Mouse (Mus musculus) heart, postnatal 0 days (tissue): Measurements from ENCODE around the gene Cited4. TPM values are rescaled to one million over a fixed set of nuclear protein-coding genes. Genes with fewer than 3 reads are reported as not detected.

Source experiments
- ATAC-seq: fragments of 200-750 bp; cut with Nextera tagmentation; 2 replicates; pipeline ENCODE4 v1.8.0; 2017; ENCODE audit warnings: low read depth, moderate number of reproducible peaks, moderate library complexity; ENCODE audit not compliant: insufficient read depth
- DNase-seq: peaks from one replicate; pipeline ENCODE4 v3.0.0-alpha.2; 2016; ENCODE audit warnings: low spot score
- H3K27ac ChIP-seq: fragments of 300-500 bp; sonication (generic); 2 replicates; pipeline ENCODE4 v1.5.1; 2014; ENCODE audit warnings: low read depth, mild to moderate bottlenecking
- H3K27me3 ChIP-seq: fragments of 300-500 bp; sonication (generic); 2 replicates; pipeline ENCODE4 v1.6.1; 2014; ENCODE audit warnings: low read length, mixed read lengths; ENCODE audit not compliant: control insufficient read depth, insufficient read depth
- H3K36me3 ChIP-seq: fragments of 300-500 bp; sonication (generic); replicated peaks from 2 replicates; pipeline ENCODE4 v1.6.1; 2014; ENCODE audit warnings: low read length, mixed read lengths; ENCODE audit not compliant: control insufficient read depth, insufficient read depth
- H3K4me1 ChIP-seq: fragments of 300-500 bp; sonication (generic); 2 replicates; pipeline ENCODE4 v1.6.1; 2014; ENCODE audit warnings: antibody characterized with exemption; ENCODE audit not compliant: control insufficient read depth, insufficient read depth
- H3K4me2 ChIP-seq: fragments of 300-500 bp; sonication (generic); 2 replicates; pipeline ENCODE4 v1.6.1; 2014; ENCODE audit warnings: low read depth, mild to moderate bottlenecking, low read length, moderate library complexity
- H3K4me3 ChIP-seq: fragments of 300-500 bp; sonication (generic); 2 replicates; pipeline ENCODE4 v1.5.1; 2014; ENCODE audit warnings: low read depth, low read length
- H3K9ac ChIP-seq: fragments of 300-500 bp; sonication (generic); replicated peaks from 2 replicates; pipeline ENCODE4 v1.6.1; 2014; ENCODE audit warnings: low read depth, low read length, mixed read lengths
- H3K9me3 ChIP-seq: fragments of 300-500 bp; sonication (generic); replicated peaks from 2 replicates; pipeline ENCODE4 v1.6.1; 2016; ENCODE audit warnings: low read length; ENCODE audit not compliant: control insufficient read depth
- CTCF ChIP-seq: IDR thresholded peaks from 2 replicates; pipeline ENCODE4 v1.5.1; 2016; ENCODE audit warnings: antibody characterized with exemption, control low read depth, low read depth
- EP300 ChIP-seq: IDR thresholded peaks from 2 replicates; pipeline ENCODE4 v1.6.1; 2016; ENCODE audit warnings: antibody characterized with exemption, low read depth
- WGBS: fragments of 180-500 bp; shearing (Covaris S2); extraction: QIAGEN DNeasy Blood & Tissue Kit; methylation state at CpG from one replicate; pipeline ENCODE4 v1.1.7; 2014; 5-methylcytosine and 5-hydroxymethylcytosine counted together
- polyA plus RNA-seq: library from polyadenylated mRNA; unstranded; fragments of >200 nt; fragmentation: Nextera tagmentation; extraction: Ambion mirVana; gene quantifications from 2 replicates; pipeline ENCODE4 v1.2.1, GENCODE M21; 2015
- total RNA-seq: library from RNA; depleted of rRNA; stranded (reverse); fragments of >200 nt; gene quantifications from 2 replicates; pipeline ENCODE4 v1.2.3, GENCODE M21; 2014; ENCODE audit warnings: low replicate concordance

Gene Cited4
- total and polyA plus RNA-seq, 2 experiments from 2014 or later, result 74.0 to 123 TPM

GRCm38 (mm10) chr4:120697799-120698484 is 31.6 kb downstream of the Cited4 start:
- no peaks in the 10 kb centered on the region for H3K36me3 ChIP-seq
- TF ChIP-seq CTCF, result no peak
- TF ChIP-seq EP300, result no peak
- H3K9ac ChIP-seq, result no peak overlapping the region
- peaks cover 38% of the 10 kb centered on the region for H3K27me3 ChIP-seq
- no peaks in the 10 kb centered on the region for H3K4me1 ChIP-seq
- H3K4me2 ChIP-seq, result no peak overlapping the region
- H3K27ac ChIP-seq, result no peak overlapping the region
- DNase-seq (no peak), ATAC-seq (no peak)
- WGBS, result 18% methylated on average over 35 of the region's 35 CpGs
- H3K4me3 ChIP-seq, result no peak overlapping the region
- no peaks in the 10 kb centered on the region for H3K9me3 ChIP-seq

- Histone ChIP-seq H3K9ac (no peak overlapping the region), H3K27ac (no peak overlapping the region), H3K4me1 (peaks cover 5% of the 10 kb centered on the region; the same call in 1 of the 2 replicates), H3K4me2 (no peak overlapping the region), H3K9me3 (no peaks in the 10 kb centered on the region), H3K36me3 (no peaks in the 10 kb centered on the region), H3K4me3 (no peak overlapping the region), H3K27me3 (peaks cover 38% of the 10 kb centered on the region)
- ATAC-seq (no peak), DNase-seq (no peak)
- TF ChIP-seq CTCF (no peak), EP300 (no peak)
- 82% methylated on average over 3 of the region's 3 CpGs for WGBS
These were observed 34.8 kb downstream of the Cited4 start for GRCm38 (mm10) chr4:120701180-120701579.

GRCm38 (mm10) chr4:120702056-120702455 is 35.7 kb downstream of the Cited4 start:
- Histone ChIP-seq H3K4me3 (no peak overlapping the region), H3K9me3 (no peaks in the 10 kb centered on the region), H3K27me3 (peaks cover 36% of the 10 kb centered on the region), H3K9ac (no peak overlapping the region), H3K4me1 (peaks cover 5% of the 10 kb centered on the region; the same call in 1 of the 2 replicates), H3K27ac (no peak overlapping the region), H3K36me3 (no peaks in the 10 kb centered on the region), H3K4me2 (no peak overlapping the region)
- no peak for DNase-seq
- TF ChIP-seq CTCF (no peak), EP300 (no peak)
- peak; percentile 24; the same call in 1 of the 2 replicates for ATAC-seq
- 61% methylated on average over 8 of the region's 8 CpGs for WGBS

- no peaks in the 10 kb centered on the region for H3K36me3 ChIP-seq
- no peak overlapping the region for H3K9ac ChIP-seq
- ATAC-seq, result no peak
- no peak overlapping the region for H3K27ac ChIP-seq
- no peak for DNase-seq
- peaks cover 31% of the 10 kb centered on the region for H3K27me3 ChIP-seq
- no peak overlapping the region for H3K4me2 ChIP-seq
- TF ChIP-seq CTCF, result no peak
- TF ChIP-seq EP300, result no peak
- no peak overlapping the region for H3K4me3 ChIP-seq
- peaks cover 5% of the 10 kb centered on the region; the same call in 1 of the 2 replicates for H3K4me1 ChIP-seq
- H3K9me3 ChIP-seq, result no peaks in the 10 kb centered on the region
- WGBS, result 90% methylated on average over 2 of the region's 2 CpGs
These were observed 36.1 kb downstream of the Cited4 start for GRCm38 (mm10) chr4:120702511-120702910.

- TF ChIP-seq EP300, result no peak
- TF ChIP-seq CTCF, result no peak
- Histone ChIP-seq H3K36me3 (no peaks in the 10 kb centered on the region), H3K4me1 (peaks cover 6% of the 10 kb centered on the region), H3K4me3 (no peak overlapping the region), H3K27ac (no peak overlapping the region), H3K9ac (no peak overlapping the region), H3K9me3 (no peaks in the 10 kb centered on the region), H3K27me3 (peaks cover 34% of the 10 kb centered on the region), H3K4me2 (no peak overlapping the region)
- WGBS, result 80% methylated on average over 12 of the region's 12 CpGs
- ATAC-seq (no peak), DNase-seq (no peak)
These were observed 45.9 kb downstream of the Cited4 start for GRCm38 (mm10) chr4:120712236-120712635.

GRCm38 (mm10) chr4:120713021-120713420 is 46.6 kb downstream of the Cited4 start:
- no peak for ATAC-seq
- Histone ChIP-seq H3K4me3 (no peak overlapping the region), H3K9me3 (no peaks in the 10 kb centered on the region), H3K27me3 (peaks cover 38% of the 10 kb centered on the region), H3K4me2 (no peak overlapping the region), H3K36me3 (no peaks in the 10 kb centered on the region), H3K9ac (no peak overlapping the region), H3K27ac (no peak overlapping the region), H3K4me1 (peaks cover 6% of the 10 kb centered on the region)
- 90% methylated on average over 6 of the region's 6 CpGs for whole genome bisulfite sequencing
- no peak for DNase-seq
- no peak for TF ChIP-seq CTCF
- TF ChIP-seq EP300, result no peak
